Mouse (Mus musculus): ENCODE data around the gene Twsg1. TPM values are rescaled to one million over a fixed set of nuclear protein-coding genes. Genes with fewer than 3 reads are reported as not detected.

The Twsg1 gene
- polyA plus RNA-seq, 1 experiment from 2014 or later: 140 TPM

GRCm38 (mm10) chr17:65906895-65907401, 44.1 kb downstream of the Twsg1 start:
- H3K27ac ChIP-seq: no peak overlapping the region
- ATAC-seq (ENCODE audit: low FRiP score, low read depth): no peak; the same call in 1 of the 2 replicates

DNA sequence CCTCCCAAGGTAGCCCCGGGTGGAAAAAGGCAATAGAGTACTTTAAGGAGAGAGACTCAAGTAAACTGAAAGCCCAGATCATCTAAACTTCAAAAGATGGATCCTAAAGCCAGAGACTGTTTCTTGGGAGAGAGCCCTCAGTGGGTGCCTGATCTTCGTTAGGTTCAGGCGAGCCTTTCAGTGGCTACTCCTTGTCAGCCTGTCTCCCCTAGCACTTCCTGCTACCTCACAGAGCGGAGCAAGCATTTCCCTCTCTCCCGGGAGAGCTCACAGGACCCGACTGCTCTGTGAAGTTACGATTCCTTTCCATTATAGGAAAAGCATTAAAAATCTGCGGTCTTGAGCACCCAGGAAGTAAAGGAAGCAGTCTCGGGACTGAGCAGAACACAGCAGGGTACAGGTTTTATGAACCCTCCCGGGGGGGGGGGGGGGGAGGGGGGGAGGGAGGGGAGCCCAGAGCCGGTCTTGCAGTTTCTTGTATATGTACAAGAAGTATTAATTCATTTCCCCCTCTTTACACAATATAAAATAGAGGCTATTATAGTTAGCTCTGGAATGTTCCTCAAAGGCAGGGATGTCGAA, 44.6 kb downstream of the Twsg1 start:
- peak overlapping the region; percentile 31; the same call in 1 of the 2 replicates for H3K4me2 ChIP-seq (replicated peaks)
- H3K9me3 ChIP-seq: no peaks in the 10 kb centered on the region
- no peak overlapping the region for H3K27ac ChIP-seq
- no peaks in the 10 kb centered on the region for H3K27me3 ChIP-seq
- no peak overlapping the region for H3K9ac ChIP-seq
- H3K4me1 ChIP-seq: peaks cover 16% of the 10 kb centered on the region
- ATAC-seq (ENCODE audit: low FRiP score, low read depth): no peak
- H3K36me3 ChIP-seq: no peaks in the 10 kb centered on the region
- 25% methylated on average over 11 of the region's 12 CpGs for WGBS
- H3K4me3 ChIP-seq: no peak overlapping the region

More at GRCm38 (mm10) chr17:65906895-65907401, 44.1 kb downstream of the Twsg1 start:
- Histone ChIP-seq H3K27me3 (no peaks in the 10 kb centered on the region), H3K4me1 (peaks cover 20% of the 10 kb centered on the region), H3K4me3 (no peak overlapping the region), H3K9me3 (no peaks in the 10 kb centered on the region), H3K9ac (no peak overlapping the region), H3K4me2 (replicated peaks) (peak overlapping the region; percentile 31; the same call in 1 of the 2 replicates), H3K36me3 (no peaks in the 10 kb centered on the region)
- WGBS: 55% methylated on average over 11 of the region's 11 CpGs

DNA sequence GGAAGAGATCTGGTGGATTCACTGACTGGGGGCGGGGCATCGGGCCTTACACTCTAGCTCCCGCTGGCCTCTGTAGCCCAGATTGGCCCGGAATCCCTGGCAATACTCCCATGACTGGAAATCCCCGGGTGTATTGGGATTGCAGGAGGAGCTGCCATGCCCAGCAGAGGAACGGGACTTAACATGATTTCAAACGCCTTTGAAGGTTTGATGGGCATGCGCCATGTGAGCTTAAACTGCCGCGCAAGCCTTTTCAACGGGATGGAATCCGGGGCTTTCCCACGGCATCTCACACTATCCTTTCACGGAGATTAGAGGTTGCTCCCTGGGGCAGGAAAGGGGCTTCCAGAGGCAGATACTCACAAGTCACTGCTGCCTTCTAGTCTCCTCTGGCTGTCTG, 45.8 kb downstream of the Twsg1 start:
- no peak overlapping the region for H3K27ac ChIP-seq
- no peak overlapping the region for H3K4me3 ChIP-seq
- H3K27me3 ChIP-seq: no peaks in the 10 kb centered on the region
- no peak overlapping the region for H3K4me2 ChIP-seq (replicated peaks)
- H3K4me1 ChIP-seq: peaks cover 14% of the 10 kb centered on the region
- no peak overlapping the region for H3K9ac ChIP-seq
- no peaks in the 10 kb centered on the region for H3K36me3 ChIP-seq
- WGBS: 84% methylated on average over 14 of the region's 14 CpGs
- no peaks in the 10 kb centered on the region for H3K9me3 ChIP-seq
- no peak for ATAC-seq (ENCODE audit: low FRiP score, low read depth)

DNA sequence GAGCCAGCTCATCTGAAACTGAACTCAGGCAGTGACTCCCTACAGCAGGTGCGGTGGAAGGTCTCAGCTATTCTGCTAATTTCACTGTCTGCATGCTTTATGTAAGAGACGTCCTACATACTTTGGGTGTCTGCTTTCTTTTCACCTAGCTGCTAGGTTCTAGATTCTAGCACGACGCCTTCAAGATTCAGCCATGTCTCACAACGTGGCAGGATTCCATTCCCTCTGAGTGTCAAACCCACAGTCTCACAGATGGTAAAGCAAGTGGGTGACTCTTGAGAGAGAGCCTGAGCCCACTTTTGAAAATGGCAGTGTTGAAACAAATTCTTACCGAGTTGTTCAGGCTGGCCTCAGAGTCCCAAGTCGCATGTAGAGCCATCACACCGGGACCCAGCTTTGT, 47.2 kb downstream of the Twsg1 start:
- Histone ChIP-seq H3K27ac (no peak overlapping the region), H3K9ac (no peak overlapping the region), H3K9me3 (no peaks in the 10 kb centered on the region), H3K27me3 (no peaks in the 10 kb centered on the region), H3K36me3 (no peaks in the 10 kb centered on the region), H3K4me2 (replicated peaks) (no peak overlapping the region), H3K4me3 (no peak overlapping the region), H3K4me1 (peaks cover 14% of the 10 kb centered on the region)
- ATAC-seq (ENCODE audit: low FRiP score, low read depth): no peak
- WGBS: 93% methylated on average over 8 of the region's 8 CpGs

GRCm38 (mm10) chr17:65903011-65903410, 48.0 kb downstream of the Twsg1 start:
- Histone ChIP-seq H3K27me3 (no peaks in the 10 kb centered on the region), H3K27ac (no peak overlapping the region), H3K9me3 (no peaks in the 10 kb centered on the region), H3K9ac (no peak overlapping the region), H3K4me1 (peaks cover 14% of the 10 kb centered on the region), H3K4me2 (replicated peaks) (no peak overlapping the region), H3K36me3 (no peaks in the 10 kb centered on the region), H3K4me3 (no peak overlapping the region)
- WGBS: 95% methylated on average over 1 of the region's 1 CpGs
- ATAC-seq (ENCODE audit: low FRiP score, low read depth): no peak

DNA sequence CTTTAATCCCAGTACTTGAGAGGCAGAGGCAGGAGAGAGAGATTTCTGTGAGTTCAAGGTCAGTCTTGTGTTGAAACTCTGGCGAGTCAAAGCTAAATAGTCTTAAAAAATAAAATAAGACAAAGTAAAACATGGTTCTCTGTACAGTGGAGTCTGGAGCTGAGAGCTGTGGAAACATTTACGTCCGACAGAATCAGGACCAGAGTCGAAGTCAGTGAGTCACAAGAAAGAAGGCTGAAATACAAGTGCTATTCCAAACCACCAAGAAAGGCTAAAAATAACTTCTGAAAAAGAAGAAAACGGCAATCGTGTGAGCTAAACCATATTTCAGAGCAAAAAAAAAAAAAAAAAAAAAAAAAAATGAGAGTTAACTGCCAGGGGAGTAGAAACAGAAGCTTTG, 48.7 kb downstream of the Twsg1 start:
- Histone ChIP-seq H3K4me2 (replicated peaks) (no peak overlapping the region), H3K4me3 (no peak overlapping the region), H3K27me3 (no peaks in the 10 kb centered on the region), H3K36me3 (no peaks in the 10 kb centered on the region), H3K9me3 (no peaks in the 10 kb centered on the region), H3K4me1 (peaks cover 14% of the 10 kb centered on the region), H3K9ac (no peak overlapping the region), H3K27ac (no peak overlapping the region)
- ATAC-seq (ENCODE audit: low FRiP score, low read depth): no peak
- 84% methylated on average over 6 of the region's 6 CpGs for WGBS

DNA sequence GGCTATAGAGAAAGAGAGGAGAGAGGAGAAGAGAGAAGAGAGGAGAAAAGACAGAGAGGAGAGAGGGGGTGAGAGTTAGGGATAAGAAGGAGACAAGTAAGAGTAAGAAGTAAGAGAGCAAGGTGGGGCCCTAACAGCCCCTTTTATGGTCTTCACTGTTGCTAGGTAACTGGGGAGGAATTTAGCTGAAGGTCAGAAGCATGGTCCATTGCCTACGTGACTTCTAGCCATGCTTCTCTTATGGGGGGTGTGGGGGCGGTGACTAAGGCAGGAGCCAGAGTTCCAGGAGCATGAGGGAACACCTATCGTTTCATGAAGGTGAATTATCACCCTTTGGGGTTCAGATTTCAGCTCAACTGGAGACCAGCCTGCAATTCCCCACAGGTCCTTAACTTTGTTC, 55.0 kb downstream of the Twsg1 start:
- no peaks in the 10 kb centered on the region for H3K36me3 ChIP-seq
- no peaks in the 10 kb centered on the region; the same call in 1 of the 2 replicates for H3K9me3 ChIP-seq
- H3K4me1 ChIP-seq: no peaks in the 10 kb centered on the region
- no peak overlapping the region for H3K4me3 ChIP-seq
- H3K4me2 ChIP-seq (replicated peaks): no peak overlapping the region
- ATAC-seq (ENCODE audit: low FRiP score, low read depth): no peak
- 63% methylated on average over 3 of the region's 3 CpGs for WGBS
- no peak overlapping the region for H3K27ac ChIP-seq
- no peaks in the 10 kb centered on the region for H3K27me3 ChIP-seq
- H3K9ac ChIP-seq: no peak overlapping the region

DNA sequence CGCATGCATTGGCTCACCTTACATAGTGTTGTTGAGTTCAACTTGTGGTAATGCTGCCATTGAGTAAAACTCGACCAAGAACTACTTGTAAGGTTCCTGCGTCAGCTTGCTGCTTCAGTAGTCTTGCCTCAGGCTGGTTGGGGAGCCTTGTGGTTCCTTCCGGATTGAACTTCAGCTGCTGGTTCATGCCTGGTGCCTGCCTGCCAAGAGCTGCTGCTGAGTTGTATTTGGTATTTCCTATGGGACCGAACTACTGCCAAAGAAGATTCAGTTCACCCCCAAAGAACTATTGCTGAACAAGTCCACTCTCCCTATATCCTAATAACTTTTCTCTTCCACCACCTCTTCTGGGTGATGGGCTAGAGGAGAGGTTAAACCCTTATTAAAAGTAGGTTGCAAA, 61.5 kb downstream of the Twsg1 start:
- WGBS: 77% methylated on average over 5 of the region's 5 CpGs
- no peak for ATAC-seq (ENCODE audit: low FRiP score, low read depth)
- no peaks in the 10 kb centered on the region for H3K9me3 ChIP-seq
- no peak overlapping the region for H3K9ac ChIP-seq
- no peak overlapping the region for H3K4me2 ChIP-seq (replicated peaks)
- H3K4me1 ChIP-seq: peaks cover 14% of the 10 kb centered on the region
- H3K4me3 ChIP-seq: no peak overlapping the region
- H3K27me3 ChIP-seq: no peaks in the 10 kb centered on the region
- no peak overlapping the region for H3K27ac ChIP-seq
- H3K36me3 ChIP-seq: no peaks in the 10 kb centered on the region

DNA sequence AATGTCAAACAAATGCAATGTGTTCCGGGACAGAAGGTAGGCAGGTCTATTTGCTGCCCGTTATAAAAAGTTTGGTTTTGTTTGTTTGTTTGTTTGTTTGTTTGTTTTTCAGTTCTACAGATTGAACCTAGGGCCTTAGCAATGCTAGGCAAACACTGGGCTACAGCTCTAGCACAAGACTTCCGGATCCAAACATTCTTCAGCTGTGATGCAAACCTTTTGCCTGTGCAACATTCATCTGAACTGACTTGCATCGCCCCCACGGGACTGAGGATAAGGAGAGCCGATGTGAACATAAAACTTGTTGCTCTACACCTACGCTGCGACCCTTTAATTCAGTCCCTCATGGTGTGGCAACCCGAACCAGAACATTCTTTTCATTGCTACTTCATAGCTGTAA, 64.5 kb downstream of the Twsg1 start:
- H3K9ac ChIP-seq: peak overlapping the region; percentile 79

DNA sequence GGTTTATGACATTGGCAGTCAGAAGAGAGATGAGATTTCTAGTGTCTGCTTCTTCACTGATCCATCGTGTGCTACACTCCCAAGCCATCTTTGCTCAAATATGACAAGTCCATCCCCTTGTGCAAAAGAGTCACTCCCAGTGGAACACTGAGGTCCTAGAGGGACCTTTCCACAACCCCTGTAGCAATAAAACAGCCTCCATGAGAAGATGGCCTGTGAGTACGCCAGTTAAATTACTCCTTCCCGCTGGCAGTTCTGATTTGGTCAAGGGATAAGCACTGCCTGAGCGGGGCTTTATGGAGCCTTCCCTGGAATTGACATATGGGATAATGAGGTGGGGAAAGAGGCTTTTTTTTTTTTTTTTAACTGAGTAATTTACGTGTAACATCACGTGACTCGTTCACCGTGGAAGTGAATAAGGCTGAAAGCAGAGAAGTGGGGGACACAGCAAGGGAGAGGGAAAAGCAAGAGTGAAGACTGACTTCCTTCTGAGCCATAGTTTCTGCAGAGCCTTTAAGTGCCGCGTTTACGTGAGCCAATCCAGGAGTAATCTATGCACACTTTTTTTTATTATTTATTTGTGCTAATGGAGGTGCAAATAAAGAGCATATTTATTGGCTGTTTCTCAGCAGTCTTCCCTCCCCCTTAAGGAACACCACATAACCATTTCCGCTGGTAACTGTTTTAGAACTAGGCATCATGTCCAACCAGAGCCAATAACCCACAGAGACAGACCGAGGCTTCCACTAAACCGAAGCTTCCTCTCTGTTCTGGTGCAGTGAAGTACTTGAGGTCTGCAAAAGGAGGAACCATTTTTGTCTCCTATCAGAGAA, 65.1 kb downstream of the Twsg1 start, which contains the start of gene Ralbp1:
Gene Ralbp1, minus strand, starts transcription at position 102 of the 833 bp plus-strand sequence.
- peak within 1 kb of the TSS; percentile 93 for H3K4me3 ChIP-seq
- H3K4me2 ChIP-seq (replicated peaks): peak within 1 kb of the TSS; percentile 90
- no peaks in the 10 kb centered on the region for H3K27me3 ChIP-seq
- H3K4me1 ChIP-seq: peaks cover 30% of the 10 kb centered on the region
- WGBS: 3% methylated on average over 14 of the region's 14 CpGs
- no peak for ATAC-seq (ENCODE audit: low FRiP score, low read depth)
- H3K9me3 ChIP-seq: no peaks in the 10 kb centered on the region
- H3K9ac ChIP-seq: peak within 1 kb of the TSS; percentile 90
- H3K27ac ChIP-seq: peak within 1 kb of the TSS; percentile 99
- H3K36me3 ChIP-seq: no peaks in the 10 kb centered on the region

More for the DNA sequence above, 64.5 kb downstream of the Twsg1 start:
- Histone ChIP-seq H3K4me2 (replicated peaks) (peak overlapping the region; percentile 90), H3K27me3 (no peaks in the 10 kb centered on the region), H3K9me3 (no peaks in the 10 kb centered on the region), H3K4me3 (peak overlapping the region; percentile 93; the same call in 1 of the 2 replicates), H3K27ac (peak overlapping the region; percentile 99), H3K4me1 (peaks cover 30% of the 10 kb centered on the region), H3K36me3 (no peaks in the 10 kb centered on the region)
- ATAC-seq (ENCODE audit: low FRiP score, low read depth): no peak
- 55% methylated on average over 9 of the region's 9 CpGs for WGBS

DNA sequence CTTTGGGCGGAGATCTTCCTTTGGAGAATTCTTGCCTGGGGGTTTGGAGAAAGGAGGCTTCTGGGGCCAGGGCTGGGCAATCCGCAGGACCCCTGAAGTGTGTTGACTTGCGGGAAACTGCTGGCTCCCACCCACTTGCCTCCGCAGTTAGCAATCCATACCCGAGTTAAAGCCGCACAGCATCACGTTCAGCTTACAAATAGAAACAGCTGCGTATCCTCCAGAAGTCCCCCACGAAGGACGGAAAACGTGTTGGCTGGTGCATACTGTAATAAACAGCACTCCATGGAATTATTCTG, 65.7 kb downstream of the Twsg1 start:
- no peaks in the 10 kb centered on the region for H3K27me3 ChIP-seq
- H3K9ac ChIP-seq: peak overlapping the region; percentile 79
- peak overlapping the region; percentile 93 for H3K4me3 ChIP-seq
- WGBS: 0% methylated on average over 11 of the region's 11 CpGs
- no peaks in the 10 kb centered on the region for H3K9me3 ChIP-seq
- peak overlapping the region; percentile 90 for H3K4me2 ChIP-seq (replicated peaks)
- no peak for ATAC-seq (ENCODE audit: low FRiP score, low read depth)
- H3K4me1 ChIP-seq: peaks cover 30% of the 10 kb centered on the region
- no peaks in the 10 kb centered on the region for H3K36me3 ChIP-seq
- H3K27ac ChIP-seq: peak overlapping the region; percentile 99

DNA sequence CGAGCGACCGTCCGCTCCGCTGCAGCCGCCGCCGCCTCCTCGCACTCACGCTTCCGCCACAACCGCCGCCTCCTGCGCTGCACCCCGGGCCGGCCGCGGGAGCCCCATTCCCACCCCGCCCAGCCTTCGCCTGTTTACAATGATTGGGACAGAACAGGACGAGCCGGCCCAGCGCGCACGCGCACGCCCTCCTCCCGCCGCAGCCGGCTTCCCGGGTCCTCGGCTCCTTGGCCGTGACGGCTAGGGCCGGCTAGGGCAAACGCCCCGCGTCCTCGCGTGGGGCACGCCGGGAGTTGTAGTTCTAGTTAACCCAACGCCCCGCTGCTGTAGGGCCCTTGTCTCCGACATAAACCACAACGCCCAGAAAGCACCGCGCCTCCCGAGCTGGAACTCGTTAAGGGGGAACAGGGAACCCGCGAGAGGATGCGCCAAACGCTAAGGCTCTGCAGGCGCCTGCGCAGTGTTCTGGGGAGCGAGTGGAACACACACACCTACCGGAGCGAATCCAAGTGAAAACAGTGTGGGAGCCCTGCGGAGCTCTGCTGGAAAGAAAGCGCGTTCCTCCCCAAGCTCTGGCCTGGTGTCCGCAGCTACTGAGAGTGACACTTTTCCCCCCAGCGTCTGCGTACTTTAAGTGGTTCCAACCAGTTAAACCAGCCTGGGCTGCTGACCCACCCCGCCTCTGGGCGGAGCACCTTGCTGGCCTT, 66.2 kb downstream of the Twsg1 start:
- under 1% methylated on average over 66 of the region's 67 CpGs for WGBS
- peak; percentile 99 for ATAC-seq (ENCODE audit: low FRiP score, low read depth)
- no peaks in the 10 kb centered on the region for H3K36me3 ChIP-seq
- peak overlapping the region; percentile 90 for H3K9ac ChIP-seq
- H3K4me1 ChIP-seq: peaks cover 30% of the 10 kb centered on the region
- peak overlapping the region; percentile 90 for H3K4me2 ChIP-seq (replicated peaks)
- peaks cover 2% of the 10 kb centered on the region; the same call in 1 of the 2 replicates for H3K9me3 ChIP-seq
- peak overlapping the region; percentile 93 for H3K4me3 ChIP-seq
- no peaks in the 10 kb centered on the region for H3K27me3 ChIP-seq
- H3K27ac ChIP-seq: peak overlapping the region; percentile 99
